Mouse (Mus musculus) right cerebral cortex, postnatal 25 days (tissue): Measurements from ENCODE around the gene Cyp2f2.

Experiments used
- DNase-seq: peaks from one replicate; pipeline ENCODE4 v3.0.0; 2022

The Cyp2f2 gene

DNA sequence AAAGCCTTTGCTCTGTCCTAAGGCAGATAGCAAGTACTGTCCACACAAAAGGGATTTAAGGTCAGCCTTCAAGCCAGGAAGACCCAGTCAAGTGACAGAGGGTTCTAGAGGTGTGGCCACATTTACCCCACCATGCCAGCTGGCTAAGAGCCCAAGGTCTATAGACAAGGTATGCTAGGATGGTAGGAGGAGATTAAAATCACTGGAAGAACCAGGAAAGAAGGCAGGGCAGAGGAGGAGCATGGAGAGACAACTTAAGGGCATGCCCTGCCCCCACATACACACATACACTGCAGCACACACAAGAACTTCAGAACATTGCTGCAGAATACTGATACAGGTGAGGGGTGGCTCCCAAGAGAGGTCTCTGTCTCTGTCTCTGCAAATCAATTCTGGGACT is at the start of gene Cyp2f2:
Gene Cyp2f2 (plus strand): TSS at position 234 of the 400 bp plus-strand sequence.
- no peak for DNase-seq

DNA sequence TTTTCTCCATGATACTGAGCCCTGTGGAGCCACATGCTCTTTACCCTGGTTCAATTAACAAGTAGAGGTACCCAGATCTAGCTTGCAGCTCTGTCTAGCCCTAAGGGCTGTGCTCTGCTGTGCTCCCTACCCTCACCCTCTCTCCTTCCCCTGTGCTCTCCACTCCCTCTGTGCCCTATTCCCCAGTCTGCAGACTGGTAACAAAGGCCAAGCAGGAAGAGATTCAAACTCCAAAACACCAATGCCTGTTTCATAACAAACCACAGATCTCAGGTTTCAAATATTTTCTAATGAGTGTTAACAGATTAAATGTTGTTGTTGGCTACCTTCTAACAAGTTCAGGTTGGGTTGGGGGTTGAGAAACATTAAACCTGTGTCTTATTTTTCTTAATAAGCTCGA is 41.1 kb upstream of the Cyp2f2 start:
- no peak for DNase-seq

DNA sequence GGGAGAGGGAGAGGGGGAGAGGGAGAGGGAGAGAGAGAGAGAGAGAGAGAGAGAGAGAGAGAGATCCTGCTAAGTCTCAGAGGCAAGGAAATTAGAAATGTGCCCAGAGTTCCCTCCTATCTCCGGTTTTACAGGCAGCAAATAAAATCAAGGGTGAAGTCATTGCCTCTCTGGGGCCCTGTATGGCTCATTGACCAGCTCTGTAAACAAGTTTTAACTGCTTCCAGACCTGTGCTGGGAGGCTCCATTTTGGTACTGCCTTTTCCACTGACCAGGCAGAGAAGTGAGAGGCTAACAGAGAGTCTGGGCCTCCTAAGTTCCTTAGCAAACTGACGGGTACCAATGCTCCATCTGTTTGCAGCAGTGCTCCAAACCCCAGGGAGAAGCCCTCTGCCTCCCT is 38.1 kb upstream of the Cyp2f2 start:
- DNase-seq: no peak

DNA sequence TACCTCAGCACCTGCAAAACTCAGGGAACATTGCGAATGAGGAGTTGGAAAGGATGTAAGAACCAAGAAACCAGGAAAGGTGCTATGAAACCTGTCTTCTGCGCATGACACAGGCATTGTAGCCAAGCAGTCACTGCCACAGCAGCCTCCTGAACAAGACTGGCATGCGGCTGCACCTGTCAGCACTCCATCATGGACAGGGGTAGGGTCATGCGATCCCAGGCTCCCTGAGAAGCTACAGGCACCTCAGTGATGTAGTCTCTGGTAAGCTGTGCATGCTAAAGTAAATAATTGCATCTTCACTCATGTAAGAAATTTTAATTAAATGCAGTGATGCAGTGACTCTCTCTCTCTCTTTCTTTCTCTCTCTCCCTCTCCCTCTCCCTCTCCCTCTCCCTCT is 28.7 kb upstream of the Cyp2f2 start:
- no peak for DNase-seq

DNA sequence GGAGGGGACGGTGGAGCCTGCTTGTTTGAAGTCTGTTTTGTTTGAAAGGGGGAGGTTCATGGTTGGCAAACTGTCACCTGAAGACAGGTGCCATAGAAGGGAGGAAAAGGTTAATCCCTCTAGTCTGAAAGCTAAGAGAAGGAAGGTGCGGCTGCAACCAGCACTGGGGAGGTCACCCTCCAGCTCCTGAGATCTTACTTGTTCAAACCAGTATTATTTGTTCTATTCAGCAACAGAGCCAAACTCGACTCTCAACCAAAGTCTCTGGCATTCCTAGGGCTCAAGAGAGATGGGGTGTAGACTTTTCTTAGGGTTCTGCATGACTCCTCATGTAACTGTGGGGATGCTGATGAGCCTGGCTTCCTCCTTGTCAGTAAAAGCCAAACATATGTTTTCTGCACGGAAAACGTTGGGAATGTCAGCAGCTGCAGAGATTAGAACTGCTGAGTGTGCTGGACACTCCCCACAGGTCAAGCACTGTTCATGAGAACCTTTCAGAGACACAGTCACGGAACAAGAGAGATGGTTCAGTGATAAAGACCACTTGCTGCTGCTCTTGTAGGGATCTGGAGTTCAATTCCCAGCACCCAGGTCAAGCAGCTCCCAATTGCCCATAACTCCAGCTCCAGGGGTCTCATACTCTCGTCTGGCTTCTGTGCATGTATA is 27.5 kb upstream of the Cyp2f2 start:
- no peak for DNase-seq

DNA sequence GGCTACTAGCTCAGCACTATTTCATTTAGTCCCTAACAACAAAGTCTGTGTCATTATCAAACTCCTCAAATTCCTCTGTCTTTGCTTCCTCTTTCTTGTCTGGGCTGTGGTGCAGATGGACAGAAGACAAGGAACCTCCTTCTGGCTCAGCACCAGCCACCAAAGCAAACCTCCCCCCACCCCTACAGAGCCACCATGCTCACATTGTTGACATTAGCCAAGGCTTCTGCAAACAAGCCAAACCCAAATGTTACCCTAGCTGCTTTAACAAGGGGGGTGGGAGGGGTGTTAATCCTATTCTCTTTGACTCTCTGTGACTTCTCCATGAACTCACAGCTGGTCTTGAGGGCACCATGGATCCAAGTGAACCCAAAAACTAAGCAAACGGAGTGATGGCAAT is 26.8 kb upstream of the Cyp2f2 start:
- no peak for DNase-seq

DNA sequence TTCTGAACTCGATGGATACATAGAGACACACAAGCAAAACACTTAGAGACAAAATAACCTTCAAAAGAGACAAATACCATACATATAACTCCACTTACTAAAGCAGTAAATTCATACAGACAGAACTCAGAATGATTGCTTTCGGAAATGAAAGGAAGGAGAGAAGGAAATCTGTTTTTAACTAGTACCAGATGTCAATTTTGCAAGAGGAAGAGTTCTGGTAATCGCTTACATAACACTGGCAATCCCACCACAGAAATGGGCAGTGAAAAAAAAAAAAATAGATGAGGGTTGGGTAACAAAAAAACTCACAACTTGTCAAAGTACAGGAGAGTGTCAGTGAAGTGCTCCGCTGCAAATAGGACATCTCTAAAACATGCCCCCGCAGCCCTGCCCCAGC is 14.8 kb upstream of the Cyp2f2 start:
- no peak for DNase-seq

DNA sequence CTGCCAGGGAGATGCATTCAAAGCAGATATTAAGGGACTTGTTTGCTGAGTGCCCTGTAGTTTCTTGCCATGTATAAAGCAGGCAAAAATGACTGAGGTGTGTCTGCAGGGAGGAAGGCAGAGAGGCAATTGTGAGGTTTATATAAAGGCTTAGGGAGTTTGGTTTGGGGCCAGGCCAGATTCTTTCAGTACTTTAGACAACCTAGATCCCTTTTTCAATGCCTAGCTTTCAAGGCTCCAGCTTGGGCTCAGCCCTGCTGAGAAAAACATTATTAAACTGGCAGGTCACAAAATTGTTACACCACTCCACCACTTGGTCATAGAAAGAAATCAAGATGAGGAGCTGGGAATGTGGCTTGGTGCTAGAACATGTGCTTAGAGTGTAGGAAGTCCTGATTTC is 9.4 kb upstream of the Cyp2f2 start:
- no peak for DNase-seq

DNA sequence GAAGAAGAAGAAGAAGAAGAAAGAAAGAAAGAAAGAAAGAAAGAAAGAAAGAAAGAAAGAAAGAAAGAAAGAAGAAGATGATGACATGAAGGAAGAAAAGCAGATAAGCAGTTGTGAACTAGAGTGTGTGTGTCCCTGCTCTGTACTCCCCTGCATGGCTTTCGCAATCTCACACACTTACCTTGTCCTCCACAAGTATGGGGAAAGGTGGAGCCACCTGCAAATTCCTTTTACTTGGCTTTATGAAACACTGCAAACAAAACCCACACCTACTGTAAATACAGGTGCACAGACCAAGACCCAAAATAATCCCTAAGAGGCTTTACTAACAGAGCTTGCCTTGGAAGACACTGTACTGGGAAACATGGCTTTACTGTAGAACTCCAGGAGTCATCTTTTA is 8.7 kb upstream of the Cyp2f2 start:
- DNase-seq: no peak

DNA sequence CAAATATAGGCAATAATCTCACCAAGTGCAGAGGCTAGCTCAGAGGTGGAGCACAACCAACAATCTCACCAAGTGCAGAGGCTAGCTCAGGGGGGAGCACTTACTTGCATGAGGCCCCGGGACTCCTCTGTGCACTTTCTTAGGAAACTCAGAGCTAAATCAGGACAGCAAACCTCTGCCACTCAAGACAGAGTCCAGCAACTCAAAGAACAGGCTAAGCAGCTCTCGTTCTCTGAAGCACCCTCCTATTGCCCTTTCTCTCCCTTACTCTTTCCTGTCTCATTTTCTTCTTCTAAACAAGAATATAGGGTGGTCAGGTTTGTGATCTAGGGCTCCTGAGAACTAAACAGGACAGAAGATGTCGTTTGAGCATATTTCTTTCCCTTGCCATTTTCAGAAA is 7.7 kb upstream of the Cyp2f2 start:
- DNase-seq: no peak

DNA sequence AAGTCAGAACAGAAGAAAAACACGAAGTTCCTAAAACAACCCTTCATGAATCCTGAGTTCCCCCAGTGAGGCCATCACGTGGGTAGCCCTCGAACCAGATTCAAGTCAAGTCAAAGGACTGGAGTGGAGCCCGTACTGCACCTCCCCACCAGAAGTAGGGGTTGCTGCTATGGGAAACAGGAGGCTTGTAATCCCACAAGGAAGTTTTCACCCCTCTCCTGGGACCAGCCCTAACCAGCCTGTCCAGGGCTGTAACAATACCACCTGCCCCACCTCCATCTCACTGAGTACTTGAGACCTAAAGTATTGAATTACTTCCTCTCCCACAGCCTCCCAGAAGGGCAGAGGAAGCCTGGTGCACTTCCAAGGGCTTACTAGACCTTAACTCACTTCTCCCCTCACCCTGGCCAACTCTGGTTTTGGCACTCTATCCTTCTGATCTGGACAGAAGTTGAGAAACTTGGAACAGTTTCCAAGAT is 1.6 kb upstream of the Cyp2f2 start:
- DNase-seq: no peak

DNA sequence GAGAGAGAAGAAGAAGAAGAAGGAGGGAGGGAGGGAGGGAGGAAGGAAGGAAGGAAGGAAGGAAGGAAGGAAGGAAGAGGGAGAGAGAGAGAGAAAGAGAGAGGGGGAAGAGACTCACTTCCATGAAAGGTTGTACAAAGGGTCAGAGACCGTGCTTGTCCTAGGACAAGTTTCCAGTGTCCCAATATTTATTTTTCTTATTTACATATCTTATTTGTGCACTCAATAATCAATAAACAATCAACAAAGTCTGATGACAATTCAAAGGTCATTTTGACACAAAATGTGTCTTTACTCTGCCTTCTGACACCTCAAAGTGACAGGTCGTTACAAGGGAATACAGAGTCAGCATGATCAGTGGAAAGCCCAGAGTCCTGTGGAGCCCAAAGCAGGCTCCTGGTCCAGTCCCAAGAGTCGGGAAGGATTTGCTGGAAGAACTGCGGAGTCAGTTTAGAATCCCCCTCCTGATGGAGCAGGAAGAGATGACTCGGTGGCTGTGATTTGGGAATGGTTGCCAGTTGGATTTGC is 4.7 kb downstream of the Cyp2f2 start:
- DNase-seq: no peak

DNA sequence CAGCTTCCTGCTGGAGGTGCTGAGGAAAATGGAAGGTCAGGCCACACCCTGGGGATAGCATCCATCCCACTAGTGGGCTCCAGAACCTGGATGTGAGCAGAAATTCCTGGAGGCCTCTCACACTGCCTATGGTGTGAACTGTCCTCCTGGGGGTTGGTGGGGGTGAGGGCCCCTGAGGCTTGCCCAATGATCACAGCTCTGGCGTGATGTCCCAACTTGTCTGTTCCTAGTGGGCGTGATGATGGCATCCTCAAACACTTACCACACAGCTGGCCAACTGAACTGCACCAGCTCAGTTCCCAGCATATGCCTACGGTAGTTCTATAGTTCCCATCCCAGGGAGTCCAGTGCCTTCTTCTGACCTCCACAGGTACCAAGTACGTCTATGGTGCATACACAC is 5.3 kb downstream of the Cyp2f2 start:
- no peak for DNase-seq

DNA sequence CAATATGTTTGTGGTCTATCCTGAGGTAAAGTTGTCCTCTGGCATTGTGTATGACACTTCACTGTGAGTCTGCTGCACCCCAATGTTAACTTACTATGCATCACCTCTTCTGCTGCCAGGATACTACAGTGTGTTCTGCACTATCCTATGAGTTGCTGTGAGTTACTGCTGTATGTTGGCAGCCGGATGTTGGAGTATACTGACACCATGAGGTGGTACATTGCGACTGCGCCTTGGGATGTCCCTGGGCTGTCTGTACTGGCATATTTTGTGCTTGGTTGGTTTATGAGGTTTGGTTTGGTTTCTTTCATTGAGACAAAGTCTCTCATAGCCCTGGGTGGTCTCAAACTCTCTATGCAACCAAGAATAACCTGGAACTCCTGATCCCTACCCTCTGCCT is 8.5 kb downstream of the Cyp2f2 start:
- peak; percentile 22 for DNase-seq

DNA sequence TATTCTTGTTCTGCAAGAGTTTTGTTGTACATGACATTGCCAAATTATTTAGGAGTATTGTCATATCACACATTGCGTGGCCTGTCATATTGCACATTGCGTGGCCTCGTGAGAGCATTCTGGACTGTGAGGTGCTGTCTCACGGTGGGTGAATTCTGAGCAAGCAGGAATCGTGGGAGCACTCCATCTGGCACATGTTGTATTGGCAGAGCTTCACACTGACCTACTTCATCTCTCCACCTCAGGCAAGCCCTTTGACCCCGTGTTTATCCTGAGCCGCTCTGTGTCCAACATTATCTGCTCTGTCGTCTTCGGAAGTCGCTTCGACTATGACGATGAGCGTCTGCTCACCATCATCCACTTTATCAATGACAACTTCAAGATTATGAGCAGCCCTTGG is 9.2 kb downstream of the Cyp2f2 start:
- DNase-seq: no peak

DNA sequence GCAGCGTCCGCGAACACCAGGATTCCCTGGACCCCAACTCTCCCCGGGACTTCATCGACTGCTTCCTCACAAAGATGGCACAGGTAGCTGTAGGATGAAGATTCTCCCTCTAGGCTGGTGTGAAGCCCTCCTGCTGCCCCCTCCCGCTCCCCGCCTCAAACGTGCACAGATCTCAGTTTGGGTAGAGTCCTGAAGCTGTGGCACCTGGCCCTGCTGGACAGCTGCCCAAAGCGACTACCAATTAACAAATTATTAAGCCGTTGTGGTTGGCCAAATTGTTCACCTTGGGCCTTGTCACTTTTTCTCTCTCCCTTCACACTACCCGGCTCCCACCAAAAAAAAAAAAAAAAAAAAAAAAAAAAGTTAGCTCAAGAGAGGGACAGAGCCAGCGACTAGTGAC is 10.1 kb downstream of the Cyp2f2 start:
- no peak for DNase-seq

DNA sequence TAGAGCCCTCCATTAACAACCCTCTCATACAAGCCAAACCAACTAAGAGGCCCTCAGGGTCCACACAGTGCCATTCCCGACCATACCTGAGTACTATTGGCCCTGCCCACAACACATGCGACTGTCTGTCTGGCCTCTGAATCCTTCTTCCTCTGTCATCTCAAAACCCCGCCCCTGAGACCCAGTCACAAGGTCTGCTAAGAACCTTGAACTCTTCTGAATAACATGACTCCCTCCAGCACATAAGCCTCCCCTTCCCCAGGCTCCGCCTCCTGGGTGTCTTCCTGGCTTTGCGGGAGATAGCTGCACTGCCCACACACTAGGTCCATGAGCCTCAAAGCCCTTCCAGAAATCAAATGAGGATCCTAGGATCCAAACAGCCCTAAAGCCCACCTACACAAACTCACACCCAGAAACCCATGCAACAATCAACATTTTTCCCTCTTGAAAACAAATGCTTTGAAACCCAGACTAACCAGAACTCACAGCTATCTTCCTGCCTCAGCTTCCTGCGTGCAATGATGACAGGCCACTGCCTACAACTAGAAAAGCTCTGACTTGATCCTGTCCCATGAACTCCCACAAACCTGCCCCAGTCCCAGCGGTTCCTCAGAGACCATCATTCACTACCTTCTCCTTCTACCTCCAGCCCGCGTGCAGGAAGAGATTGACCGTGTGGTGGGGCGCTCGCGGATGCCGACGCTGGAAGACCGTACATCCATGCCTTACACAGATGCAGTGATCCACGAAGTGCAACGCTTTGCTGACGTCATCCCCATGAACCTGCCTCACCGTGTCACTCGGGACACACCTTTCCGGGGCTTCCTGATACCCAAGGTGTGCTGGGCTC is 11.0 kb downstream of the Cyp2f2 start:
- DNase-seq: no peak

DNA sequence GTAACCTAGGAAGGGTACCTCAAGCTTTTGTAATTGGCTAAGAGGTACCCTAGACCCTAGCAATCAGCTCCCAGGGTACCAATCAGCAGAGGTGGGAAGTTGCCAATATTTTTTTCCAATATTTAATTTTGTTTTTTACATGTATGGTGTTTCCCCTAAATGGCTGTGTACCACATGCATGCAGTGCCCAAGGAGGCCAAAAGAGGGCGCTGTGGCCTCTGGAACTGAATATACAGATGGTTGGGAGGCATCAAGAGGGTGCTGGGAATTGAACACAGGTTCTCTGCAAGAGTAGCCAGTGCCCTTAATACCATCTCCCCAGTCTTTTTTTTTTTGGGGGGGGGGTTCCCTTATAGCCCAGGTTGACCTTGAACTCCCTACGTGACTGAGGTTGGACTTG is 11.7 kb downstream of the Cyp2f2 start:
- no peak for DNase-seq

DNA sequence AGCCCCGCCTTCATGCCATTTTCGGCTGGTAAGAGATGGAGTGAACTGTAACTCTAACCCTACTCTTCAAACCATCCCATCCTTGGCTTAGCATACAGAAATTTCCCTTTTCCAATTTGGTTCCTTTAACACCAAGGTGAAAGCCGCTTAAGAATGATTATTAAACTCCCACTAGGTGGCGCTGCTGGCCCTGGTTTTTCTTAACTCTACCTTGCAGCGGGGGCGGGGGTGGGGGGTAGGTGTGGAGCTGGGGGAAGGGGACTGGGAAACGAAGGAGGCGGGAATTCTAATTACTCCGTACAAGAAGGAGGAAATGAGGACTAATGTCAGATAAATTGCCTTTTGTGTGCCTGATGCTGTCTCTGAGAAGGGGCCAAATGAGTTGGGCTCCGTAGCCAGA is 12.9 kb downstream of the Cyp2f2 start:
- peak; percentile 9 for DNase-seq

DNA sequence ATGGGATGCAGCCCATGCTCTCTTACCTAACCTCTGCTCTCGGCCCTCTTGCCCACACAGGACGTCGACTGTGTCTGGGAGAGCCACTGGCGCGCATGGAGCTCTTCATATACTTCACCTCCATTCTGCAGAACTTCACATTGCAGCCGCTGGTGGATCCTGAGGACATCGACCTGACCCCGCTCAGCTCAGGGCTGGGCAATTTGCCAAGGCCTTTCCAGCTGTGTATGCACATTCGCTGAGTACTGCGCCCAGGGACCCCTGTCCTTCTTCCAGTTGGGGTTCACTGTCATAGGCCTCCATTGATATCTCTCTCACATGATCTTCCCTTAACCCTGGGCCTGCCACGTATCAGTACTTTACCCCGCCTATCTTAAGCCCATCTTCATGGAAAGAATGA is 13.4 kb downstream of the Cyp2f2 start:
- DNase-seq: no peak

DNA sequence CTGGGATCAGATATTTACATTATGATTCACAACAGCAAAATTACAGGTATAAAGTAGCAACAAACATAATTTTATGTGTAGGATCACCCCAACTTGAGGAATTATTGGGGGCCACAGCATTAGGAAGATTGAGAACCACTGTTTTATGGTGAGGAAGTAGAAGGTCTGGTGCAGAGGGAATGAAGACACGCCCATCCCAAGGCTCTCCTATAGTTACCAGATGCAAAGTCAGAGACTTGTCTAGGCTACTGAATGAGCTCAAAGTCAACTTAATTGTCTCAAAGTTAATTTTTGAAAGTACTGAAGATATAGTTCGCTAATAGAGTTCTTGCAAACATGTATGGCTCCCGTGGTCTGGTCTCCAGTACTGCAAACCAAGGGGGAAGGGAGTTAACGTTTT is 14.0 kb downstream of the Cyp2f2 start:
- DNase-seq: no peak

DNA sequence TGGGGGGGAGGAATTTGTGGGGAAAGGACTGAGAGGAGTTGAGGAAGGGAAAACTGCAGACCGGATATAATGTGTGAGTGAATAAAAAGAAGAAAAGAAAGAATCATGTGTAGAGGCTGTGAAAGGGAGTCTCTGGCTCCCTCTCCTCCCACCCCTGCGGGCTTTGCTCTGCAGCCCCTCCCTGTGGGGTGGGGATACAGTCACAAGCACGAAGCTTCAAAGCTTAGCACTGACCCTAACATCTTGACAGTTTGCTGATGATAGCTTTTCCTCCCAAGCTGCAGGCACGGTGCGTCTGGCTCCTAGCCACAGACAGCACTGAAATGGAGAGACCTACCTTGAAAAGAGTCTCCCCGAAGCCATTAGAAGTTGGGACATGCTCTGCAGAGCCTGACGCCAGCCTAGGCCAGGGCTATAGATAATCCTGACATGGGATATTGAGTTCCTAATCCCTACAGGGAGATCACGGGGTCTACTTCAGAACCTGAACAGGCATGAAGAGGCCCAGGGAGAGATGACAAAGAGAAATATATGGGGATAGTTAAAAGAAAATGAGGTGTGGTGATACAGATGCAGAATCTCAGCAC is 16.8 kb downstream of the Cyp2f2 start:
- DNase-seq: no peak

DNA sequence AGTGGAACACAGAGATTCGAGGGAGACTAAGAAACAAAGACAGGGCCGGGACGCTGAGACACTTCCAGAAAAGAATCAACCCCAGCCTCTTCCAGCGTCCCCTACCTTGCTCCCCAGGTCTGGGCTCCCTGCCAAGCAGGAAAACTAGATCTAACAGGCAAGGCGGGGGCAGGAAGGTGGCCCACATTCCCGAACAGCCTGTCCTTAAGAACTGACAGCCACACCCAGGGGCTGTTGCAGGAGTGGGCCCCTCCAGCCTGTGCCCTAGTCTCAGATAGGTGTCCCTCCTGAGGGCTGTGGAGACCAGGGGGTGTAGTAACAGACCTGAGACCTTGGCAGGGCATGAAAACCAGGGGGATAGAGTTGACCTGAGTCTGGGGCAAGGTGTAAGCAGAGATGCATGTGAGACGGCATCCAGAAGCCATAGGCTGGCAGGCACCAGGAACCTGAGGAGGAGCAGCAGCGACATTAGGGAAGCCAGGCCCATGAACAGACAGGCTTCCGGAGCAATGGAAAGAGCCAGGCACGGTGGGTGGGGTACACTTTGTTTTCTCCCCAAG is 33.6 kb downstream of the Cyp2f2 start, which contains the start of gene Cyp2t4:
Gene Cyp2t4 (plus strand): TSS at position 510 of the 560 bp plus-strand sequence.
- no peak for DNase-seq
